Mouse (Mus musculus): Measurements from ENCODE around the gene Rfx2. TPM values are rescaled to one million over a fixed set of nuclear protein-coding genes. Genes with fewer than 3 reads are reported as not detected.

Gene Rfx2
- total RNA-seq, 2 experiments from 2014 or later: 3.8 to 4.4 TPM

GRCm38 (mm10) chr17:56757416-56758123, 73.2 kb downstream of the Rfx2 start, which contains the start of gene Nrtn:
Gene Nrtn (minus strand): TSS chr17:56757530.
- DNase-seq (ENCODE audit: extremely low spot score in 1 of 2, low spot score in 1 of 2): peak in 1 of 2 experiments; percentile 65

- no peak for DNase-seq (ENCODE audit: extremely low spot score in 1 of 2, low spot score in 1 of 2)
Observed at GRCm38 (mm10) chr17:56756703-56757399, 74.0 kb downstream of the Rfx2 start.

- no peak for DNase-seq (ENCODE audit: extremely low spot score in 1 of 2, low spot score in 1 of 2)
Observed at GRCm38 (mm10) chr17:56754271-56755185, 76.3 kb downstream of the Rfx2 start.

- DNase-seq (ENCODE audit: extremely low spot score in 1 of 2, low spot score in 1 of 2): no peak
Observed at GRCm38 (mm10) chr17:56753452-56753851, 77.4 kb downstream of the Rfx2 start.

GRCm38 (mm10) chr17:56751404-56752072, 79.3 kb downstream of the Rfx2 start:
- DNase-seq (ENCODE audit: extremely low spot score in 1 of 2, low spot score in 1 of 2): no peak

- DNase-seq (ENCODE audit: extremely low spot score in 1 of 2, low spot score in 1 of 2): no peak
Observed at GRCm38 (mm10) chr17:56744173-56744572, 86.6 kb downstream of the Rfx2 start.

- DNase-seq (ENCODE audit: extremely low spot score in 1 of 2, low spot score in 1 of 2): no peak
Observed at GRCm38 (mm10) chr17:56740788-56741160, 90.0 kb downstream of the Rfx2 start.

GRCm38 (mm10) chr17:56740118-56740787, 90.6 kb downstream of the Rfx2 start:
- DNase-seq (ENCODE audit: extremely low spot score in 1 of 2, low spot score in 1 of 2): no peak

GRCm38 (mm10) chr17:56738221-56738620, 92.6 kb downstream of the Rfx2 start:
- no peak for DNase-seq (ENCODE audit: extremely low spot score in 1 of 2, low spot score in 1 of 2)

GRCm38 (mm10) chr17:56736534-56736933, 94.3 kb downstream of the Rfx2 start:
- DNase-seq (ENCODE audit: extremely low spot score in 1 of 2, low spot score in 1 of 2): no peak

GRCm38 (mm10) chr17:56729656-56730055, 101.2 kb downstream of the Rfx2 start:
- DNase-seq (ENCODE audit: extremely low spot score in 1 of 2, low spot score in 1 of 2): no peak

GRCm38 (mm10) chr17:56729151-56729550, 101.7 kb downstream of the Rfx2 start:
- no peak for DNase-seq (ENCODE audit: extremely low spot score in 1 of 2, low spot score in 1 of 2)

GRCm38 (mm10) chr17:56728117-56728516, 102.7 kb downstream of the Rfx2 start:
- DNase-seq (ENCODE audit: extremely low spot score in 1 of 2, low spot score in 1 of 2): no peak

GRCm38 (mm10) chr17:56727659-56728058, 103.2 kb downstream of the Rfx2 start:
- no peak for DNase-seq (ENCODE audit: extremely low spot score in 1 of 2, low spot score in 1 of 2)

GRCm38 (mm10) chr17:56727029-56727649, 103.7 kb downstream of the Rfx2 start:
- no peak for DNase-seq (ENCODE audit: extremely low spot score in 1 of 2, low spot score in 1 of 2)
